Mouse (Mus musculus) kidney, embryonic 14.5 days (tissue): ENCODE measurements around the gene Rtl9. TPM values are rescaled to one million over a fixed set of nuclear protein-coding genes. Genes with fewer than 3 reads are reported as not detected.

Experiments used
- ATAC-seq: fragments of 200-750 bp; cut with Nextera tagmentation; 2 replicates; pipeline ENCODE4 v1.8.0; 2017; ENCODE audit warnings: moderate number of reproducible peaks, mild to moderate bottlenecking, moderate TSS enrichment, moderate library complexity; ENCODE audit not compliant: low FRiP score, low TSS enrichment
- H3K27ac ChIP-seq: fragments of 300-500 bp; sonication (generic); 2 replicates; pipeline ENCODE4 v1.5.1; 2014; ENCODE audit warnings: low read depth, mild to moderate bottlenecking, low read length, moderate library complexity, mixed read lengths
- H3K27me3 ChIP-seq: fragments of 300-500 bp; sonication (generic); 2 replicates; pipeline ENCODE4 v1.6.1; 2014; ENCODE audit warnings: mild to moderate bottlenecking, low read length; ENCODE audit not compliant: control insufficient read depth, insufficient read depth
- H3K36me3 ChIP-seq: fragments of 300-500 bp; sonication (generic); 2 replicates; pipeline ENCODE4 v1.6.1; 2014; ENCODE audit warnings: low read length, mixed read lengths; ENCODE audit not compliant: control insufficient read depth, insufficient read depth
- H3K4me1 ChIP-seq: fragments of 300-500 bp; sonication (generic); 2 replicates; pipeline ENCODE4 v1.6.1; 2014; ENCODE audit warnings: low read length, mixed read lengths; ENCODE audit not compliant: control insufficient read depth, insufficient read depth
- H3K4me2 ChIP-seq: fragments of 300-500 bp; sonication (generic); replicated peaks from 2 replicates; pipeline ENCODE4 v1.6.1; 2014; ENCODE audit warnings: low read depth, mild to moderate bottlenecking, low read length
- H3K4me3 ChIP-seq: fragments of 300-500 bp; sonication (generic); 2 replicates; pipeline ENCODE4 v1.5.1; 2014; ENCODE audit warnings: mild to moderate bottlenecking, low read length
- H3K9ac ChIP-seq: fragments of 300-500 bp; sonication (generic); 2 replicates; pipeline ENCODE4 v1.6.1; 2014; ENCODE audit warnings: low read depth, mild to moderate bottlenecking, low read length, moderate library complexity
- H3K9me3 ChIP-seq: fragments of 300-500 bp; sonication (generic); 2 replicates; pipeline ENCODE4 v1.6.1; 2016; ENCODE audit warnings: low read length; ENCODE audit not compliant: control insufficient read depth
- WGBS: fragments of 180-500 bp; shearing (Covaris S2); extraction: QIAGEN DNeasy Blood & Tissue Kit; methylation state at CpG from one replicate; pipeline ENCODE4 v1.1.7; 2014; 5-methylcytosine and 5-hydroxymethylcytosine counted together
- polyA plus RNA-seq: library from polyadenylated mRNA; unstranded; fragments of >200 nt; fragmentation: Nextera tagmentation; extraction: Ambion mirVana; gene quantifications from 2 replicates; pipeline ENCODE4 v1.2.1, GENCODE M21; 2014

Rtl9 gene
- polyA plus RNA-seq, result 0.13 and 0.14 TPM in 2 replicates

DNA sequence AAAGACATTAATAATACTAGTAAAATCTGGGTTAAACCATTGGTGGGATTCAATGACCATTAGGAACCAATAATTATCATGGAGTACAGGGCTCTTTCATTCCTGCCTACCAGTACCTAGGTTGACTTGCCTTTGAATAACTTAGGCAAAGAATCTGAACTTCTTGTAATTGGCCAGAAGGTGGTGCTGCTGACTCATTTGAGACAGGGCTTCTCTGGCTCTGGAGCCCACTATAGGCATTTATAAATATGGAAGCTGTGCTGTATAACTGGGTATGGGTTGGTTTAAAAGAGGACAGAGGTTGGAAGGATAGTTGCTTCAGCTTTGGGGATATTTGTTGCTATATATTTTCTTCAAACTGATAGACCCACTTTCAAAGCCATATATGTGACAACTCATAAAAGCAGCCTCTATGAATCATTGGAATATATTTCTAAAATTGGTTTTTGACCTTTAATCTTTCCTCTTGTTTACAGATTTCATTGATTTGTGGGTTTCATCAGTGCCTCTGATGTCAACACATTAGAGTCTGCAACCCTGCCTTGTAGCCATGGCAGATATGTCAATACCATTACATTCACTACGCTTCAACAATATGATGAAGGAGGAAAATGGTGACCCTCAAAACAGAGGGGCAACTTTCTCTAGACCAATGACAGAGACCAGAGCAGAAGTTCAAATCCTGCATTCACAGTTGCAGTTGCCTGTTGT is at the start of gene Rtl9:
TSS of gene Rtl9 (plus strand) at position 551 of the 711 bp plus-strand sequence.
- H3K4me3 ChIP-seq, result no peak within 1 kb of the TSS
- WGBS, result 94% methylated on average over 1 of the region's 1 CpGs
- no peaks in the 10 kb centered on the region for H3K27me3 ChIP-seq
- no peak within 1 kb of the TSS for H3K9ac ChIP-seq
- H3K4me1 ChIP-seq, result no peaks in the 10 kb centered on the region
- H3K4me2 ChIP-seq, result no peak within 1 kb of the TSS
- H3K36me3 ChIP-seq, result no peaks in the 10 kb centered on the region
- ATAC-seq, result peak; percentile 49; the same call in 1 of the 2 replicates
- H3K27ac ChIP-seq, result no peak within 1 kb of the TSS
- no peaks in the 10 kb centered on the region for H3K9me3 ChIP-seq

DNA sequence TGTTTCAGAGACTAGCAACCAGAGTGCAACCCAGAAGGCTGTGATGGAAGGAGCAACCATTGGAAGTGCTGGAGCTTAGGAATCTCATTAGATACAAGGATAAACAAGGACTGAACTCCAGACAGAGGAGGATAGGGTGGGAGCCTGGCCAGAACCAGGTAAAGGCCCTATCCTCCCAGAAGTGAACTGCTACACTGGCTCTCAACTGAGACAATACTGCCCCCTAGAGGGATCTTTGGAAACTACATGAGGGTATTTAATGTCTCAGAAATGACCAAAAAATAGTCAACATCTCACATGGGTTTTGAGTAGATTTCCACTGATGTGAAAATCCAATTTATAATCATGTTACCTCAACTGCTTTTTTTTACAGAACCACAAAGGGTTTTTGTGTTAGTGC is 47.9 kb upstream of the Rtl9 start:
- H3K27me3 ChIP-seq, result no peaks in the 10 kb centered on the region
- no peaks in the 10 kb centered on the region for H3K4me1 ChIP-seq
- ATAC-seq, result peak; percentile 76; the same call in 1 of the 2 replicates
- no peak overlapping the region for H3K27ac ChIP-seq
- H3K9me3 ChIP-seq, result no peaks in the 10 kb centered on the region
- H3K9ac ChIP-seq, result no peak overlapping the region
- no peak overlapping the region for H3K4me3 ChIP-seq
- H3K36me3 ChIP-seq, result no peaks in the 10 kb centered on the region
- H3K4me2 ChIP-seq, result no peak overlapping the region

GRCm38 (mm10) chrX:143051921-143052320 is 47.5 kb upstream of the Rtl9 start:
- H3K4me2 ChIP-seq, result no peak overlapping the region
- H3K9ac ChIP-seq, result no peak overlapping the region
- no peak overlapping the region for H3K4me3 ChIP-seq
- H3K9me3 ChIP-seq, result no peaks in the 10 kb centered on the region
- WGBS, result 77% methylated on average over 4 of the region's 4 CpGs
- no peak overlapping the region for H3K27ac ChIP-seq
- no peaks in the 10 kb centered on the region for H3K36me3 ChIP-seq
- H3K4me1 ChIP-seq, result no peaks in the 10 kb centered on the region
- ATAC-seq, result no peak
- no peaks in the 10 kb centered on the region for H3K27me3 ChIP-seq

- no peaks in the 10 kb centered on the region for H3K36me3 ChIP-seq
- H3K4me3 ChIP-seq, result no peak overlapping the region; the same call in 1 of the 2 replicates
- H3K9ac ChIP-seq, result no peak overlapping the region
- peak overlapping the region; percentile 31; the same call in 1 of the 2 replicates for H3K4me2 ChIP-seq
- H3K9me3 ChIP-seq, result no peaks in the 10 kb centered on the region
- 15% methylated on average over 12 of the region's 12 CpGs for WGBS
- no peak overlapping the region for H3K27ac ChIP-seq
- H3K27me3 ChIP-seq, result no peaks in the 10 kb centered on the region; the same call in 1 of the 2 replicates
- ATAC-seq, result peak; percentile 70; the same call in 1 of the 2 replicates
- no peaks in the 10 kb centered on the region for H3K4me1 ChIP-seq
These were observed 40.6 kb upstream of the Rtl9 start for GRCm38 (mm10) chrX:143058829-143059228.

- 59% methylated on average over 11 of the region's 11 CpGs for WGBS
- H3K36me3 ChIP-seq, result no peaks in the 10 kb centered on the region
- H3K9ac ChIP-seq, result no peak overlapping the region
- ATAC-seq, result peak; percentile 53; the same call in 1 of the 2 replicates
- H3K4me2 ChIP-seq, result no peak overlapping the region
- H3K4me3 ChIP-seq, result no peak overlapping the region
- peaks cover 2% of the 10 kb centered on the region; the same call in 1 of the 2 replicates for H3K27me3 ChIP-seq
- H3K9me3 ChIP-seq, result no peaks in the 10 kb centered on the region
- H3K27ac ChIP-seq, result no peak overlapping the region
- no peaks in the 10 kb centered on the region for H3K4me1 ChIP-seq
These were observed 36.6 kb upstream of the Rtl9 start for GRCm38 (mm10) chrX:143062641-143063355.

DNA sequence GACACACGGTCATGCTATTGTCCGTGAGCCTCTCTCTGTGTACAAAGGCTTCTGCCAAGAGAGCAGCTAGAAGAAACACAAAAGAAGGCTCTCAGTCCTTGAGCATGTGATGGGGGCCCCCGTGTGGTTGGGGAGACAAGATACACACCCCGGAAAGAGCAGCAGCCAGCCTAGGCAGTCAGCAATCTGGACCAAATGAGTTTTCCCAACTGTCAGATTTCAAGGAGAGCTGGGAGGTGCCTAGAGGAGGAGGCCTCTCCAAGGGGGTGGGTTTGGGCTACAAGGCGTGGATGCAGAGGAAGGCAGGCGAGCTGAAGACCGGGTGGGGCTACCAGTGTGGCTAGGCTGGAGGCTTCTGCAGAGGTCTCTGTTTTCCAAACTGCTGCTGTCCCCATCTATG is 35.6 kb upstream of the Rtl9 start:
- H3K4me1 ChIP-seq, result no peaks in the 10 kb centered on the region
- no peak overlapping the region for H3K9ac ChIP-seq
- H3K36me3 ChIP-seq, result no peaks in the 10 kb centered on the region
- no peaks in the 10 kb centered on the region for H3K9me3 ChIP-seq
- 52% methylated on average over 7 of the region's 7 CpGs for WGBS
- peaks cover 2% of the 10 kb centered on the region; the same call in 1 of the 2 replicates for H3K27me3 ChIP-seq
- no peak overlapping the region for H3K4me3 ChIP-seq
- no peak overlapping the region for H3K4me2 ChIP-seq
- no peak overlapping the region for H3K27ac ChIP-seq
- peak; percentile 63; the same call in 1 of the 2 replicates for ATAC-seq

GRCm38 (mm10) chrX:143064288-143064687 is 35.1 kb upstream of the Rtl9 start:
- Histone ChIP-seq H3K36me3 (no peaks in the 10 kb centered on the region), H3K4me2 (no peak overlapping the region), H3K4me1 (no peaks in the 10 kb centered on the region), H3K9me3 (no peaks in the 10 kb centered on the region), H3K9ac (no peak overlapping the region), H3K4me3 (no peak overlapping the region), H3K27me3 (peaks cover 2% of the 10 kb centered on the region; the same call in 1 of the 2 replicates), H3K27ac (no peak overlapping the region)
- WGBS, result 73% methylated on average over 9 of the region's 9 CpGs
- no peak for ATAC-seq

DNA sequence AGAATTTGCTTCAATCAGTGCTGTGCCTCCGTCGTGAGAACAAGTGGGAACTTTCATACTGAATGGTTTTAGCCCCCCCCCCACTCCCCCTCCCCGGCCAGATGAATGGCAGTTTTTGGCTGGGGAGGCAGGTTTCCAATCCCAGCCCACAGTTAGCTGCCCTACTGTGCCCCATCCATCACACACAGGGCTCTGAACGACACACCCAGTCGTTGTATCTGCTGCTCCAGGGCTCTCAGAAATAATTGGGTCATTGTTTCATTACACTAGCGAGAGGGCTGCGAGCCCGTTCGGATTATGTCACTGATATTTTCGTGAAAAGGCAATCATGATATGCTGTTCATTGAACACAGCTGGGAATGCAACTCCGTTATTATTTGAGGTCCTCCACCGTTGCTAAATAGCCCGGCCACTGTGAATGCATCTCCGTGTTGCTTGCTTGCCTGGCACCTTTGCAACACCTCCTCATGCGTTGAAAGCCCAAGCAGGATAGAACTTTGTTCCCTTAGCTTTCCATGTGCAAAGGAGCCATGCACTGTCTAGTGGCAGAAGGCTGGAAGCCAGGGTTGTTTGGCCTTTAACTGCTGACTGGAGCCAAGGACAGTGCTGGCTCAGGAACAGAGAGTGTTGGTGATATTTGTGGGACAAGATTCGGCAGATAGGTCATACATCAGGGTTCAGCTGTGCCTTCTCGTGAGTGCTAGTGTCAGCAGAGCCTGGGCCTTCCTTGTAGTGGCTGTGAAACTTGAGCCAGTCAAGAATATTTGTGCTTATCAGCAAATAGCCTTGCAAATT is 32.9 kb upstream of the Rtl9 start:
- WGBS, result 69% methylated on average over 17 of the region's 17 CpGs
- Histone ChIP-seq H3K4me2 (no peak overlapping the region), H3K27me3 (peaks cover 2% of the 10 kb centered on the region; the same call in 1 of the 2 replicates), H3K4me1 (no peaks in the 10 kb centered on the region), H3K9me3 (no peaks in the 10 kb centered on the region), H3K36me3 (no peaks in the 10 kb centered on the region), H3K4me3 (no peak overlapping the region), H3K27ac (no peak overlapping the region), H3K9ac (no peak overlapping the region)
- ATAC-seq, result no peak
